Mouse (Mus musculus) intestine, postnatal 0 days (tissue): ENCODE measurements around the gene Aurka. TPM values are rescaled to one million over a fixed set of nuclear protein-coding genes. Genes with fewer than 3 reads are reported as not detected.

Experiments
- ATAC-seq: fragments of 200-750 bp; cut with Nextera tagmentation; 2 replicates; pipeline ENCODE4 v1.8.0; 2017; ENCODE audit warnings: mild to moderate bottlenecking, moderate TSS enrichment, moderate library complexity
- H3K27ac ChIP-seq: fragments of 300-500 bp; sonication (generic); 2 replicates; pipeline ENCODE4 v1.5.1; 2014; ENCODE audit warnings: mild to moderate bottlenecking, low read depth, low read length, moderate library complexity
- H3K27me3 ChIP-seq: fragments of 300-500 bp; sonication (generic); replicated peaks from 2 replicates; pipeline ENCODE4 v1.6.1; 2014; ENCODE audit warnings: low read length, mixed read lengths; ENCODE audit not compliant: control insufficient read depth, insufficient read depth
- H3K36me3 ChIP-seq: fragments of 300-500 bp; sonication (generic); 2 replicates; pipeline ENCODE4 v1.6.1; 2014; ENCODE audit warnings: mild to moderate bottlenecking, moderate library complexity; ENCODE audit not compliant: control insufficient read depth, insufficient read depth
- H3K4me1 ChIP-seq: fragments of 300-500 bp; sonication (generic); replicated peaks from 2 replicates; pipeline ENCODE4 v1.6.1; 2014; ENCODE audit warnings: antibody characterized with exemption, low read length, mixed read lengths; ENCODE audit not compliant: control insufficient read depth, insufficient read depth
- H3K4me2 ChIP-seq: fragments of 300-500 bp; sonication (generic); replicated peaks from 2 replicates; pipeline ENCODE4 v1.6.1; 2014; ENCODE audit warnings: low read depth, mild to moderate bottlenecking, moderate library complexity
- H3K4me3 ChIP-seq: fragments of 300-500 bp; sonication (generic); 2 replicates; pipeline ENCODE4 v1.5.1; 2014; ENCODE audit warnings: low read depth, low read length
- H3K9ac ChIP-seq: fragments of 300-500 bp; sonication (generic); 2 replicates; pipeline ENCODE4 v1.6.1; 2014; ENCODE audit warnings: mild to moderate bottlenecking, low read depth, low read length
- H3K9me3 ChIP-seq: fragments of 300-500 bp; sonication (generic); 2 replicates; pipeline ENCODE4 v1.6.1; 2016; ENCODE audit warnings: mixed run types; ENCODE audit not compliant: control insufficient read depth
- CTCF ChIP-seq: sonication (generic); IDR thresholded peaks from 2 replicates; pipeline ENCODE4 v1.5.1; 2016; ENCODE audit warnings: low read depth, mild to moderate bottlenecking, control low read depth, antibody characterized with exemption, moderate library complexity
- WGBS: fragments of 180-500 bp; shearing (Covaris S2); extraction: QIAGEN DNeasy Blood & Tissue Kit; methylation state at CpG from one replicate; pipeline ENCODE4 v1.1.7; 2014; 5-methylcytosine and 5-hydroxymethylcytosine counted together
- polyA plus RNA-seq: library from polyadenylated mRNA; unstranded; fragments of >200 nt; fragmentation: Nextera tagmentation; extraction: Ambion mirVana; gene quantifications from 2 replicates; pipeline ENCODE4 v1.2.1, GENCODE M21; 2015

Gene Aurka
- polyA plus RNA-seq, 1 experiment from 2014 or later = 23.1 TPM

DNA sequence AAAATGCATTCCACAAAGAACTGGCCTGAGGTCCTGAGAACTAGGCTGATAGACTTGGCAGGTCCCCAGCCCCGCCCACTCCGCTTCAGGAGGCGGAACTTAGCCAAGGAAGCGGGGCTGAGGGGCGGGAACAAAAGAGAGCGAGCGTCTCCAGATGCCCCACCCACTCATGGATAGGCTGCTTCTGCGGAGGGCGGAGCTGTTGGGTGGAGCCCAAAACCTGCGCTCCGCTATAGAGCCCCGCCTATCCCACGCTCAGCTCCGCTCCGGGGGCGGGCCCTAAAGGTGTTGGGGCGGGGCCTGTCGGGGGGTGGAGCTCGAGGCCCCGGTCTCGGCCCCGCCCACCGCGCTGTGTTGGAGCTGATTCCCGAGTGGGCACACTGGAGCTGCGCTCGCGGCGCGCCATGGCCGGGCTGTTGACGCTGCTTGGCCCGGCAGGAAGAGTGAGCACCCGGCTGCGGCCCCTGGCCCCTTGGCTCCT lies 25.0 kb downstream of the Aurka start, which contains the start of gene Fam210b:
Gene Fam210b (plus strand): TSS at position 308 of the 481 bp plus-strand sequence.
- H3K27me3 ChIP-seq = no peaks in the 10 kb centered on the region
- peak within 1 kb of the TSS; percentile 52; the same call in 1 of the 2 replicates for H3K27ac ChIP-seq
- H3K9ac ChIP-seq = peak within 1 kb of the TSS; percentile 75
- ATAC-seq = peak; percentile 99
- no peaks in the 10 kb centered on the region for H3K9me3 ChIP-seq
- peak within 1 kb of the TSS; percentile 89 for H3K4me2 ChIP-seq
- peak within 1 kb of the TSS; percentile 89 for H3K4me3 ChIP-seq
- no peaks in the 10 kb centered on the region; the same call in 1 of the 2 replicates for H3K4me1 ChIP-seq
- no peak; the same call in 1 of the 2 replicates for TF ChIP-seq CTCF
- H3K36me3 ChIP-seq = no peaks in the 10 kb centered on the region; the same call in 1 of the 2 replicates
- under 1% methylated on average over 35 of the region's 35 CpGs for WGBS

DNA sequence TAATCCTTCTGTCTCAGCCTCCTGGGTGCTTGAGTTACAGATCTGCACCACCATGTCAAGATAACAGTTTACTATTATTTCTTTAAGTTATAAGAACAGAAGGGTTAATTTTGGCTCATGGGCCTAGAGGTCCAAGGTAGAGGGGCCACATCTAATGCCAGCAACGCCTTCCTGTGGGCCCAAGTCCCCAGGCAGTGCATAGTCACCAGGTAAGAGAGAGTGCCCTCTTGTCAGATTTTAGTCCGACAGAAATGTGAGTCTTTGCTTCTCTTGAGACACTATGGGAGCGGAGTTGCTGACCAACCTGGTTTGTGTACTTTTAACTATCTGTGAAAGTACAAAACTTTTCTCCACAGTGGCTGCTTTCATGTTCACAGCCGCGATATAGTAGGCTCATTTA lies 25.7 kb downstream of the Aurka start:
- no peak overlapping the region for H3K9ac ChIP-seq
- no peaks in the 10 kb centered on the region; the same call in 1 of the 2 replicates for H3K4me1 ChIP-seq
- 32% methylated on average over 5 of the region's 5 CpGs for WGBS
- ATAC-seq = no peak
- peak overlapping the region; percentile 89 for H3K4me2 ChIP-seq
- H3K27ac ChIP-seq = no peak overlapping the region
- H3K9me3 ChIP-seq = no peaks in the 10 kb centered on the region
- no peak for TF ChIP-seq CTCF
- no peaks in the 10 kb centered on the region for H3K36me3 ChIP-seq
- no peaks in the 10 kb centered on the region for H3K27me3 ChIP-seq
- peak overlapping the region; percentile 89 for H3K4me3 ChIP-seq

DNA sequence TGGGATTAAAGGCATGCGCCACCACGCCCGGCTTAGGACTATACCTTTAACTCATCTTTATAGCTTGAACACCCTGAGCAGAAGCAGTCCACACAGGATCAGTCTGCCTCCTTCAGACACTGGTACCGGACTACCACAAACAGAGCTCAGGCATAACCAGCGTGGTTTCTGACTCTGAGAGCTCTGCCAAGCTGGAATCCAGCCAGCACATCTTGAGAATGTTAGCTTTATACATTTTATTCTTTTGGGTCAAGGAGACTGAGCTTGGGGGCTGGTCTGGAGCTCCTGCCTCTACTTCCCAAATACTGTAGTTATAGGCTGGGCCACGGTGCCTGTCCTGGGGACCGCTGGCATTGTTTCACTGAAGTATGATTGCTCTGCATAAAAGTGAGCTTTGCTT lies 26.6 kb downstream of the Aurka start:
- 94% methylated on average over 7 of the region's 7 CpGs for WGBS
- no peak overlapping the region for H3K4me2 ChIP-seq
- no peak overlapping the region for H3K27ac ChIP-seq
- TF ChIP-seq CTCF = no peak
- H3K4me3 ChIP-seq = no peak overlapping the region
- H3K27me3 ChIP-seq = no peaks in the 10 kb centered on the region
- no peaks in the 10 kb centered on the region for H3K9me3 ChIP-seq
- no peaks in the 10 kb centered on the region; the same call in 1 of the 2 replicates for H3K4me1 ChIP-seq
- H3K36me3 ChIP-seq = no peaks in the 10 kb centered on the region
- no peak for ATAC-seq
- no peak overlapping the region for H3K9ac ChIP-seq

GRCm38 (mm10) chr2:172341606-172342005 lies 28.7 kb downstream of the Aurka start:
- H3K36me3 ChIP-seq = no peaks in the 10 kb centered on the region
- no peaks in the 10 kb centered on the region for H3K27me3 ChIP-seq
- no peaks in the 10 kb centered on the region; the same call in 1 of the 2 replicates for H3K4me1 ChIP-seq
- H3K27ac ChIP-seq = no peak overlapping the region
- WGBS = 68% methylated on average over 5 of the region's 5 CpGs
- no peak overlapping the region for H3K4me3 ChIP-seq
- no peak overlapping the region for H3K4me2 ChIP-seq
- H3K9me3 ChIP-seq = no peaks in the 10 kb centered on the region
- no peak for ATAC-seq
- no peak overlapping the region for H3K9ac ChIP-seq
- TF ChIP-seq CTCF = no peak

- Histone ChIP-seq H3K4me3 (no peak overlapping the region), H3K4me1 (no peaks in the 10 kb centered on the region), H3K9me3 (no peaks in the 10 kb centered on the region), H3K27me3 (no peaks in the 10 kb centered on the region), H3K9ac (no peak overlapping the region), H3K4me2 (no peak overlapping the region), H3K27ac (no peak overlapping the region), H3K36me3 (no peaks in the 10 kb centered on the region)
- TF ChIP-seq CTCF = no peak
- WGBS = 56% methylated on average over 3 of the region's 3 CpGs
- no peak for ATAC-seq
These were observed 29.4 kb downstream of the Aurka start for GRCm38 (mm10) chr2:172340936-172341335.

DNA sequence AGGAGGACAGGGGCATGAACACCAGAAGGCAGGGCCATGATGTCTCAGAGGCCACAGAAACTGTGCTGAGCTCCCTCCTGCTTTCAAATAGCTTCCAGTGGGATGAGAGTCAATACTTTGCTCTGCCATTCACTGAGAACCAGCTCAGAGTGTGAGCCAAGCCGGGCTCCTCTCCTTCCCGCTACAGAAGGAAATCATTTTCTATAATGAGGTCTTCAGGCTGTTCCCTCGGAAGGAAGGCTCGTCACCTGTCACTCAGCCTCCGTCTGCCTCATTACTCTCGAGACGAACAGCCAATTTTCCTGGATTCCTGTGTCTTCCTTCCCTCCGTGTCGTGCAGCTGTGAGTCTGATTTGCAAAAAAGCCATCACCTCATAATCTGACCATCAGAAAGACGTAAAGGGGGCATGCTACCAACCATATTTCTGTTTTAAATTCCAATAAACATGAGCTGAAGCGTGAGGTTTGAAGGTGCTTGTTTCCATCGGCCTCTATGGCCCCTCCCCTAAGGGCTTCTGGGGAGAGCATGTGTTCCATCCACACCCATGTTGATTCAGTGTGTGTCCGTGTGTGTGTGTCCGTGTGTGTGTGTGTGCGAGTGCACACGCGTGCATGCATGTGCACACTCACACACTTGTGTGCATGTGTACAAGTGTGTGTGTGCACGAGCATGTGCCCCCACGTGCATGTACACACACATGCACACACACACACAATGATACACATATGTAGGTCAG lies 32.0 kb downstream of the Aurka start:
- ATAC-seq = no peak
- no peaks in the 10 kb centered on the region for H3K36me3 ChIP-seq
- no peaks in the 10 kb centered on the region for H3K27me3 ChIP-seq
- H3K4me3 ChIP-seq = no peak overlapping the region
- no peaks in the 10 kb centered on the region for H3K4me1 ChIP-seq
- no peak overlapping the region for H3K9ac ChIP-seq
- no peaks in the 10 kb centered on the region for H3K9me3 ChIP-seq
- H3K4me2 ChIP-seq = no peak overlapping the region
- 86% methylated on average over 19 of the region's 19 CpGs for WGBS
- TF ChIP-seq CTCF = no peak
- no peak overlapping the region for H3K27ac ChIP-seq
